Mouse (Mus musculus) large intestine, adult 2 months (tissue): ENCODE measurements around the gene En2. TPM values are rescaled to one million over a fixed set of nuclear protein-coding genes. Genes with fewer than 3 reads are reported as not detected.

ENCODE experiments used
- DNase-seq: peaks from one replicate; pipeline ENCODE4 v3.0.0-alpha.2; 2012; ENCODE audit warnings: low read depth, low spot score
- WGBS: fragments of 180-500 bp; shearing (Covaris S2); methylation state at CpG from one replicate; pipeline ENCODE4 v1.1.7; 2018; 5-methylcytosine and 5-hydroxymethylcytosine counted together
- polyA plus RNA-seq: library from polyadenylated mRNA; depleted of rRNA; stranded (reverse); fragments of >200 nt; gene quantifications from 2 replicates; pipeline ENCODE4 v1.2.3, GENCODE M21; 2012

Gene En2
- polyA plus RNA-seq, 1 experiment = not detected

DNA sequence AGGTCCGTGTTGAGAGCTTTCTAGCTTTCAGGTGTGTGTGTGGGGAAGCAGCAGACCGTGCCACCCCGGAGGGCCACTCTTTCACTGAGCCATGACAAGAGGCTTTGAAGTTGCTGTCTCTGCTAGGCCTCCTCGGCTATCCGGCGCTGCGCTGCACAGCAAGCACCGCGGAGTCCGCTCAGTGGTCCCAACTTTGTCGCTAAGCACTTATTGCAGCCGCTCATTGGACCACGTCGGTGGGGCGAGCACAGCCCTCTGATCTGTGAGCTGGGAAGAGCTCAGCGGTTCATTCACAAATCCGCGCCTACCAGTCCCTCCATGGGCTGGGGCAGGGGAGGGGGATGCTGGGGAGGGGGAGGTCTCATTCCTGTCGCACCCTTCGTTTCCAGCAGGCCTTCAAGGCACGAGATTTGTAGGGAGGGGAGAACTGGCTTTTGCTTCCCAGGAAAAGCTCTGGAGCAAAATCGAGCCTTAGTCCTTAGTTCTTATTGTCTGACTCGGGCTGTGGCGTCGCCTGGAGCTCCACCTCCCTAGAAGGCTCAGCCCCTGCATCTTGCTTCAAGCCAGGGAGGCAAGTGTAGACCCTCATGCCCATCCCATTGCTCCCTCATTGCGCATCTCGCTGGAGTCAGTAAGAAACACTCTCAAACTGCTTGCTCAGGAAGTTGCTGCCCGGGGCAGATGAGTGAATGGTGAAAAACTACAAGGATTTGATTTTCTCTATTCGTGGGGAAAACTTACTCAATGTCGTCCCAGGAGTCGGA is 7.0 kb upstream of the En2 start:
- 2% methylated on average over 31 of the region's 31 CpGs for WGBS

DNA sequence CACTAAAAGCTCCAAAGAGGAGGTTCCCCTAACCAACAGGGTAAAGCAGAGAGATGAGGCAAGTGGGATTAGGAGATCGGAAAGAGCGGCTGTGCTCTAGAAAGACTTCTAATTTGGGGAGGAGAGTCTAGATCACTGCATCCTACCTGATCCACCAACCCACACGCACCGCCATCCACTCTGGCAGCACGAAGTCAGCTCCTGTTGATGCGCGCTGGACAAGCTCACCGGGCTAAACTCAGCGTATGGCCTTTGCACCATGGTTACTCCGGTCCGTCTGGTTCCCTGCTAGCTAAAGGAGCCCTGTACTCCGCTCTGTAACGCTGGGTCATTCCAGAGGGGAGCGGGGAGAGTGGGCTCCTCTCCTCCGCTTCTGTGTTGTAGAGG is 6.4 kb upstream of the En2 start:
- WGBS = 3% methylated on average over 15 of the region's 15 CpGs
- DNase-seq = no peak

More for the DNA sequence above, 7.0 kb upstream of the En2 start:
- DNase-seq = no peak

DNA sequence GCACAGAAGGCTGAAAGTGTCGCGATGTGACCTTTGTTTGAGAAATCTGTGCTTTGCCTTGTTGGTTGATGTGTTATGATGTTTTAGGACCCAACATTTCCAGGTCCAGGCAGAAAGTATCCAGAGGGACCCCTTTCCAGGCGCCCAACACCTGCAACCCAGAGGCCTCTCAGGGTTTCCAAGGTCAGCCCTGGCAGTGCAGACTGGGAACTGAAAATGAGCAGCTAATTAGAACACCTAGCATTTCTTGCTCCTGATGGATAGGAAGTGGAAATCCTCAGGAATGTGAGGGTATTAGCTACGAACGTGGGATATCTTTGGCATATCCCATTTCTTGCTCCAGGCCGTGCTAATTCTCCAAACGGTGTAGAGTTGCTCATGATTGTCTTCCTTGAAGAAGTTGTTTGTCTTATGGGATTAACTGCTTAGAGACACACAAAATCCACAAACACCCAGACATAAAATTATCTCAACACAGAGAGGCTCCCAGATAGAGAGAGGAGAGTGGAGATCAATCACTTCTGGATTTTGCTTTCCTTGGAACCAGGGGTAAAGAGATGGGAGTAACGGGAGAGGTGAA is 5.5 kb upstream of the En2 start:
- no peak for DNase-seq
- 6% methylated on average over 8 of the region's 8 CpGs for WGBS

DNA sequence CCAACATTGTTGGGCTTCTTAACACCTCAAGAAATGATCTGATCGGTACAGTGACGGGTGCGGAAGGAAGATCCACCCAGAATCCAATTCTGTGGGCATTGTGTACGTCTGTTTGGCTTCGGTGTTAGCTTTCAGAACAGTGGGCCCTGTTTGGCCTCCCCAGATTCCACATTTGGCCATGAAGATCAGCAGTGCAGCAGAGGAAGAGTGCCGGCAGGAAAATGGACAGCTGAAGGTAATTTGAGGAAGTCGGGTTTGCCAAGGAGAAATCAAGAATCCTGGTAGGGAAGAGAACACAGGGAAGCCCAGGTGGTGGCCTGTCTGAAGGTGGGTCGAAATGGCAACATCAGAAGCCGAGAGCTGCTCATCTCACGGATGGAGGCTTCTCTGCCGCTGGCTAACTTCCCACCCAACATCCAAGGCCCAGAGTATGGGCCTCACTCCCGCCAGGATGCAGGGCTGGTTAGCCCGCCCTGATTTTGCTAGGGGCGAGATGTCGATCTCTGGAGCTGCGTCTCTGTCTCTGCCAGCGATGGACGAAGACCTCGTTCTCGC is 4.0 kb upstream of the En2 start:
- WGBS = 5% methylated on average over 20 of the region's 20 CpGs
- no peak for DNase-seq

DNA sequence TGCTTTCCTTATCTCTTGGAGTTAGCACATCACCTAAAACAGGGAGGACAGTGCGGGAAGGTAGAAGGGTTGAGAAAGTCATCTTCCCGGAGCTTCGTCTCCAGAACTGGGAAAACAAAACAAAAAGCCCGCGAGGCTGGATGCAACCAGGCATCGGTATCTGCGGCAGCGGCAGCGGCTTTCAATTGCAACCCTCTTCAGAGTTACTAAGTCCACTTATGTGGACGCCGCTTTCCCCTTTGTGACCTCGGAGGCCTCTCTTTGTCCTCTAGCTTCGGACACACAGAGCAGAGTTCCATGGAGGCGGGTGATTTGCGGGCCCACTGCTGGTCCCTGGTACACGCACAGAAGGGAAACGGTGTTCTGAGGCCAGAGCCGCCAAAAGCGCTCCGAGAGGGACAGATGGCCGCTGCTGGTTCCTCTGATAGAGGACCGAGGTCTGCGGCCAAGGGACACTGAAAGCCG is 3.5 kb upstream of the En2 start:
- DNase-seq = no peak
- 4% methylated on average over 24 of the region's 24 CpGs for WGBS

DNA sequence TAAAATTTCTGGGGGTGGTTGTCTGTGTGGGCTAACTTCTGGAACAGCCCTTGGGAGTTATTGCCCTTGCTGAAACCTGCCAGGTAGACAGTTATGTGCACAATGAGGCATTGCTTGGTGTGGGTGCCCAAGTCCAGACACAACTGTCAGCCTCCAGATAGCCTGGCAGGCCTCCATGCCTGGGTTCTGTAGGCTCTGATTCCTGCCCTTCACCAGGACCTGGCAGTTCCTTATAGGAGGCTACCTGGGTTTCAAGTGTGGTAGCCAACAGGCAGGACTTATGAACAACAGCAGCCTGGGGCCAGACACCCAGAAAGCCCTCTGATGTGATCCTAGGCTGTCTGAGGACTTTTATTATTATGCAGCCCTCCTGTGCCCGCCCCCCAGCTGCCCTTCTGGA is 1.6 kb upstream of the En2 start:
- DNase-seq = no peak
- 4% methylated on average over 1 of the region's 1 CpGs for WGBS

DNA sequence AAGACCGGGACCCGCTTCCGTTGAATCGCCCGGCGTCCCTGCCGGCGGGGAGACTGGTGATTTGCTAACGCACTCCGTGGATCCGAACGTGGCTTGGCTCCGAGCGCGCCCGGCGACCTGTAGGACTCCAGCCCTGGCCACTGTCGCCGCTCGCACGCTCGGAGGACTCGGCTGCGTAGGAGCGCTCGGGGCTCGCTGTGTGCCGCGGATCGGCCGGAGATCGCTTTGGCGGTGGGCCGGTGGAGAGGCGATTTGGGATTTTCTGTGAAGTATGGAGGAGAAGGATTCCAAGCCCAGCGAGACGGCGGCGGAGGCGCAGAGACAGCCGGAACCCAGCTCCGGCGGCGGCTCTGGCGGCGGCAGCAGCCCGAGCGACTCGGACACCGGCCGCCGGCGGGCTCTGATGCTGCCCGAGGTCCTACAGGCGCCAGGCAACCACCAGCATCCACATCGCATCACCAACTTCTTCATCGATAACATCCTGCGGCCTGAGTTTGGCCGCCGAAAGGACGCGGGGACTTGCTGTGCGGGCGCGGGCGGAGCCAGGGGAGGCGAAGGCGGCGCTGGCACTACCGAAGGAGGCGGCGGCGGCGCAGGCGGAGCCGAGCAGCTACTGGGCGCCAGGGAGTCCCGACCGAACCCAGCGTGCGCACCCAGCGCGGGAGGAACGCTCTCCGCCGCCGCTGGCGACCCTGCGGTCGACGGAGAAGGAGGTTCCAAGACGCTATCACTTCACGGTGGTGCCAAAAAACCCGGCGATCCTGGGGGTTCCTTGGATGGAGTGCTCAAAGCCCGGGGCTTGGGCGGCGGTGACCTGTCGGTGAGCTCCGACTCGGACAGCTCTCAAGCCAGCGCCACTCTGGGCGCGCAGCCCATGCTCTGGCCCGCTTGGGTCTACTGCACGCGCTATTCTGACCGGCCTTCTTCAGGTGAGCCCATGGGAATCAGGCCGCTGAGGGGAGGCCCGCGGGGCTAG is 1.1 kb downstream of the En2 start:
- whole genome bisulfite sequencing = 1% methylated on average over 111 of the region's 111 CpGs
- no peak for DNase-seq

DNA sequence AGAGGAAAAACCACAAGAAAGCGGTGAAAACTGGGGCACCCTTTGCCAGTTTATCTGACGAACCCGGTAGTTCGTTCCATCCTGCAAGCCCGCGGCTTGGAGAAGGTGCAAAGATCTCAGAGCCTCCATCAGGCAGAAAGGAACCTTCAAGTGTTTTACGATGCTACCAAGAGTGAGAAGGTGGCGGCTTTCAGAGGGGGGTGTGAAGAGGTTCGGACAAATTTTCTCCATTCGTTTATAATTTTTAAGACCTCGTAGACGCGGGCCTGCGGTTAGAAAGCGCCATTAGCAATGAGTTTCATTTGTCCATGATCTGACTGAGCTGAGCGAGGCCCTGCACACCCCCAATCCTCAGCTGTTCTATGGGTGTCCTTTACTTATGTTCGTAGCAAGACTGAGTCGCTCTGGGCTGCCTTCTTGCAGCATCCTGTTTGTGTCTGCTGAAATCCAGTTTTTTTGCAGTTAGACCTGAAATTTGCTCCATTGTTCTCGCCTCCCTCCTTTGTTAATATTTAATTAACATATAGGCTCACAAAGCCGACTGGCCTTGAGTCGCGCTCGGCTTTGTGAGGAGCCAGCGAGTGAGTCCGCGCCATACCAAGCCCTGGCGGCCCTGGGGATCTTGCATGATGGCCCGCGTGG is 2.2 kb downstream of the En2 start:
- WGBS = 4% methylated on average over 29 of the region's 29 CpGs
- DNase-seq = no peak

DNA sequence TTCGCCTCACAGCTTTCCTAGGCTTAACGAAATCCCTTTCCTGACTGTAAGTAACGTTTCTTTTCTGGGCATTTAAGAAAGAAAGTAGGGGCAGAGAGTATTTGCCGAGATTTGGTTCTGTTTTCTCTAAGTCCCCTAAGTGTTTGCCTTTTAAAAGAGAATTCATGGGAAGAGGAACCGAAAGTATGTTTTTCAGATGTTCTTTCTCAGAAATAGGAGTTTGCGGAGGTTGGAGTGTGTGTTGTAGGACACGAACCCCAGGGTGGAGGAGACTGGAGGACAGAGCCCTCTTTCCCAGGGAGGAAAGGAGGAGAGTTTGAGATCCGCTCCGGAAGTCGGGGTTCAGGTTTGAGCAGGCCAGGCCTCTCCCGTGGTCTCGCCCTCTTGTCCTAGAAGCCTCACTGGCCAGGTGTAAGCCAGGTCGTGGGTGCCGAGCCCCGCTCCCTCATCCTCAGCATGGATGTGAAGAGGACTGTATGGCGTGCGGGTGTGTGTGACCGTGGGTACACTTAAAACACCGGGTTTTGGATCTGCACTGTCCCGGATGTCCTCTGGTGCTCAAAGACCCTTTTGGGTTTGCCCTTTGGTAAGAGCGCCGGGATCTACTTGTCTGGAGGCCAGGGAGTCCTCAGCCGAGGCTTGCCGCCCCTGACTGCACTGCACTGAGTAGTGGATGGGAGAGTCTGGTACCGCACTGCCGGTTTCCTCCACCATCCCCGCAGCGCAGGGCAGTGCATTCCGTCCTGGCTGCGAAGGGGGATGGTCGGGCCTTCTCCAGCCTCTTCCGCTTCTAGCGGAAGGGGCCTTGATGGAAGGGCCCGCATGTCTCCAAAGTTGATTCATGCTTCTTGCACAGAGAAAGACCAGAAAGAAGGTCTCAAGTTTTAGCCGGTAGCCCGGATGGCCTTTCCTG is 3.0 kb downstream of the En2 start:
- no peak for DNase-seq
- WGBS = 4% methylated on average over 36 of the region's 36 CpGs

DNA sequence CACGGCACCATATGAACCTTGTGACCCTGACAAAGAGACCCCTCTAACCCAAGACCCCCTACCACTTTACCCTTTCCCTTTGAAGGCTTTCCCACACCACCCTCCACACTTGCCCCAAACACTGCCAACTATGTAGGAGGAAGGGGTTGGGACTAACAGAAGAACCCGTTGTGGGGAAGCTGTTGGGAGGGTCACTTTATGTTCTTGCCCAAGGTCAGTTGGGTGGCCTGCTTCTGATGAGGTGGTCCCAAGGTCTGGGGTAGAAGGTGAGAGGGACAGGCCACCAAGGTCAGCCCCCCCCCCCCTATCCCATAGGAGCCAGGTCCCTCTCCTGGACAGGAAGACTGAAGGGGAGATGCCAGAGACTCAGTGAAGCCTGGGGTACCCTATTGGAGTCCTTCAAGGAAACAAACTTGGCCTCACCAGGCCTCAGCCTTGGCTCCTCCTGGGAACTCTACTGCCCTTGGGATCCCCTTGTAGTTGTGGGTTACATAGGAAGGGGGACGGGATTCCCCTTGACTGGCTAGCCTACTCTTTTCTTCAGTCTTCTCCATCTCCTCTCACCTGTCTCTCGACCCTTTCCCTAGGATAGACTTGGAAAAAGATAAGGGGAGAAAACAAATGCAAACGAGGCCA is 3.8 kb downstream of the En2 start:
- DNase-seq = no peak
- WGBS = 6% methylated on average over 5 of the region's 5 CpGs

DNA sequence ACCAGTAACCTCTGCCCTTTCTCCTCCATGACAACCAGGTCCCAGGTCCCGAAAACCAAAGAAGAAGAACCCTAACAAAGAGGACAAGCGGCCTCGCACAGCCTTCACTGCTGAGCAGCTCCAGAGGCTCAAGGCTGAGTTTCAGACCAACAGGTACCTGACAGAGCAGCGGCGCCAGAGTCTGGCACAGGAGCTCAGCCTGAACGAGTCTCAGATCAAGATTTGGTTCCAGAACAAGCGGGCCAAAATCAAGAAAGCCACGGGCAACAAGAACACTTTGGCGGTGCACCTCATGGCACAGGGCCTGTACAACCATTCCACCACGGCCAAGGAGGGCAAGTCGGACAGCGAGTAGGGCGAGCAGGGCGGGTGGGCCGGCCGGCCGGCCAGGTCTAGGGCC is 4.6 kb downstream of the En2 start:
- WGBS = 9% methylated on average over 17 of the region's 17 CpGs
- DNase-seq = no peak

DNA sequence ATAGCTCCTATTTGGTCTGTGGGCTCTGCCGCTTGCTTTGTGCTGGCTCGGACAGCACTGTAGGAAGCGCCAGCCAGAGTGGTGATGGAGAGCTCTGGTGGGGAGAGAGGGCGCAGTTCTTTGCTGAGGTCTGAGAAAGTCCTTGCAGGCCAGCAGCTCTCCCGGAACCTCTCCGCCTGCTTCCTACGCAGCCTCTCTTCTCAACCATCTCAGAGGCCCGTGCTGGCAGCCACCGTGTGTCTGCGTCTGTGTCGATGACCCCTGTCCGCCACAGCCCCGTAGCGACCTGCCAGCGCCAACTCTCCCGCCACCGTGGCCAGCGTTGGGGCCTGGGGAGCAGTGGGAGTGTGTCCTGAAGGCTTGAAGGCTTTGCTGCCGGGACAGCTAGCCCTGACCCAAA is 5.4 kb downstream of the En2 start:
- WGBS = 4% methylated on average over 19 of the region's 19 CpGs
- no peak for DNase-seq

DNA sequence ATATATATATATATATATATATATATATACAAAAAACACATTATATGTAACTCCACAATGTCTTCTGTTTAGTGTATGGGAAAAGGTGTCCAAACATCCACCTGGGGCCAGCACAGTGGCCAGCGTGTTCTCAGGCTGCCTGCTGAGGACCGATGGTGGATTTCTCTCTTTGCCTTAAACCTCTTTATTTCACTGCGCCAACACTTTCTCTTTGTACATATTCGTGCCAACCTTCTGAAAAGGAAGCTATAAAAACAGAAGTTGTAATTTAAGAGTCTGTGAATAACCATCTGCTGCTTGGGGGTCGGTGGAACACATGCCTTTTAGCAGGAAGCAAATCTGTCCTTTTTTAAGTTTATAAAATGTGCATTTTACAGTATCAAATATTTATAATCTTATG is 6.2 kb downstream of the En2 start:
- DNase-seq = no peak
- 12% methylated on average over 5 of the region's 5 CpGs for WGBS

DNA sequence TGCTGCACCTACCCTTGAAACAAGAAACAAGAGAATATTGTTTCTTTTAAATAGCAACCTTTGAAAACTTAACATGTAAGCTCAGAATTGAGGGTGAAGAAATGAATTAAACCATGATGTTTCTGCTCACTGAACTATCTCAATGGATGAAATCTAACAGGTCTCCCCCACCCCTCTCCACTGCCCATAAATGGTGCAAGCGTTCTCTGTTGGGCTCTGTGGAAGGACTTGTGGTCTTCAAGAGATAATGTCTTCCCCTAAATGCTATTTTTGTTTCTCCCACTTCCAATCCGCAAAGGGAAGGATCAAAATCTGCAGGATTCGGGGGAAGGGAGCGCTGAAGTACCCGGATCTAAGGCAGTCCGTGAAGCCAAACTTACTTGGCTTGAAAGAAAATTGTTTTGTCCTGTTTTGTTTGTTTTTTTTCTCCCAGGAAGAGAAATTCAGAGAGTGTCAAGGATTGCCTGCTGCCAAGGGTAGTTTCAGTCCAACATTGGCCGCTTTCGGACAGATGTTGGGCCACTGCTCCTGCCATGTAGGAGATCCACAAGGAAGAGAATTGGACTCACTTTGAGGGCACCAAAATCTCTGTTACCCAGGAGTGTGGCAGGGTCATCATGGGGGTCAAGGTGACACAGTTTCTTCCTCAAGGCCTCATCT is 6.9 kb downstream of the En2 start:
- 13% methylated on average over 8 of the region's 8 CpGs for WGBS
- no peak for DNase-seq

DNA sequence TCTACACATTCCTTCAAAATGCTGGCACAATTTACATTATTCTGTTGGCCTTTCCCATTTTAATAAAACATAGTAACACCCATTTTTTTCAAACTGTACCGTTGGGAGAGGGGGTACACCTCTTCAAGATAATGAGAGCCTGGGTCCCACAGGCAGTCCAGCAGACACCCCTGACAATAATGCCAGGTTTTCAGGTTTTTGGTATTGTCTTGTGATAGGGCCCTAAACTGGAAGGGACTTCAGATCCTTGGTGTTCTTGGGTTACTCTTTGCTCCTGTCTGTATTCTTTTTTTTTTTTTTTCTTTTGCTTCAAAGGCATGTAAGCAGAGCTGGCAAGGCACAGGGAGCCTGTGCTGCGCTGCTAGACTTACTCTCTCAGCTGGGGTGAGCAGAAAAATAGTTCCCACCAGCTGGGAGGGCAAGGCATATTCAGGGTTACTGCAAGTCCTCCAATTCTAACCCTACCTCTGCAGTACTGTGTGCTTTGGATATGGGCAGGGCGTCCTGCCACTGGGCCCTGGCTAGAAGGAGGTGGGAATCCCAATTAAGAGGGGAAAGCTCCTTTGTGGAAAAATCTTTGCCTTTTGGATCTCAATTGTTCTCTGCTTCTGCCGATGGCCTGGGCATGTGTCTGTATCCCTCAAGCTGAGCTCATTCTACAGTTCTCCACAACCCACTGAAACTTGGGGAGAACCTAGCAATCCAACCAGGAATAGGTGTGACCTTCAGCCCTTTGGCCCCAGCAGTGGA is 7.6 kb downstream of the En2 start:
- DNase-seq = no peak
- 5% methylated on average over 4 of the region's 4 CpGs for WGBS

DNA sequence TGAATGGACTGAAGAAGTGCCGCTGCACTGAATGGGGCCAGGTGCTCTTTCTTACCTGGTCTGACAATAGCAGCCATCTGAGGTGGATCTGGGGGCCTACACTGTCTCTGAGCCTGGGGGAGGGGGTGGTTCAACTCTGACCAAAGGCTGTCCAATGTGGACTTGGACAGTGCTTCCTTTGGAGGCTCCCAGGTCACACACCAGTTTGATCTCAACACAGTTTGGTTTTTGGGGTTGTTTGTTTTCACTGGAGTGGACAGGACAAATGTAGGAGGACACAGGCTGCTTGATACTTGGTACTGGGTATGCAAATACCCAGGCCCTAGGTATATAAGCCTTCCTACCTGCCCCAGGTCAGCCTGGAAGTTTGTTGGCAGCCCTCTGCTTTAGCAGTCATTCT is 8.2 kb downstream of the En2 start:
- 5% methylated on average over 1 of the region's 1 CpGs for WGBS

DNA sequence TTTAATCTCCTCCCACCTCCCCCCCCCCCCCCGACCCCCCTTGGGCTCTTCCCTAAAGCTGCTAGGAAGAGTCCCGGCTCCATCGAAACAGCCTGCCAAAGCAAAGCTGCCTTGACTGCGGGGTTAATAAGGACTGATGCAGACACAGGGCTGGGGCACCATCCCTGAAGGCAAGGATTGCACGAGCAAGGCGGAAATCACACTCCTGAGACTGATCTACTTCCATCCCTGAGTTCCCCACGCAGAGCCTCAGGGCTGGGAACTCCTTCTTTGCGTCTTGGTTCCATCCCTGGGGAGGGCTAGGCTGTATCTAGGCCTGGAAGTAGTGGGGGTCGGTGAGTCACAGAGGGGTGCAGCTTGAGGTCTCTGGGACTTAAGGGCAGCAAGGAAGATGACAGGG is 8.6 kb downstream of the En2 start:
- WGBS = 3% methylated on average over 9 of the region's 9 CpGs
- no peak for DNase-seq

More for the DNA sequence above, 8.2 kb downstream of the En2 start:
- no peak for DNase-seq
